Mouse (Mus musculus) bone marrow macrophage, adult 2 months (primary cell): ENCODE data around the gene Col6a3.

Experiments
- CTCF ChIP-seq: IDR thresholded peaks from 2 replicates; pipeline ENCODE4 v1.5.1; 2012; ENCODE audit warnings: low read depth, mild to moderate bottlenecking, low read length, moderate library complexity
- POLR2A ChIP-seq: IDR thresholded peaks from 2 replicates; pipeline ENCODE4 v1.6.1; 2012; ENCODE audit warnings: mild to moderate bottlenecking, low read depth, low read length, borderline replicate concordance

- no peak for TF ChIP-seq CTCF
- TF ChIP-seq POLR2A, result no peak
These were observed 93.6 kb downstream of the Col6a3 start for GRCm38 (mm10) chr1:90750169-90750568.
